Mouse (Mus musculus) E14TG2a.4 (cell line): ENCODE results near the gene Antxrl.

Experiments used
- CTCF ChIP-seq: conservative IDR thresholded peaks from 2 replicates; pipeline ENCODE4 v1.5.1; 2014; ENCODE audit warnings: low read length
- NANOG ChIP-seq: IDR thresholded peaks from 2 replicates; pipeline ENCODE4 v1.6.1; 2014; ENCODE audit warnings: borderline replicate concordance, low read length, mixed read lengths

- TF ChIP-seq CTCF (no peak), NANOG (no peak)
Measured at GRCm38 (mm10) chr14:34075346-34075745, 22.8 kb downstream of the Antxrl start.
